Mouse (Mus musculus) stomach, embryonic 14.5 days (tissue): ENCODE results near the gene Olfr1377. TPM values are rescaled to one million over a fixed set of nuclear protein-coding genes. Genes with fewer than 3 reads are reported as not detected.
"Not testable (repeated sequence)": the region's sequence is repeated elsewhere in the genome, so short reads cannot be mapped to it uniquely, and the experiment has no call there.

Source experiments
- ATAC-seq: fragments of 200-750 bp; cut with Nextera tagmentation; 2 replicates; pipeline ENCODE4 v1.8.0; 2017; ENCODE audit warnings: low read depth, moderate TSS enrichment; ENCODE audit not compliant: insufficient number of reproducible peaks, insufficient read depth, low FRiP score
- H3K27ac ChIP-seq: fragments of 300-500 bp; sonication (generic); 2 replicates; pipeline ENCODE4 v1.5.1; 2014; ENCODE audit warnings: mild to moderate bottlenecking, low read length, moderate library complexity, mixed read lengths
- H3K27me3 ChIP-seq: fragments of 300-500 bp; sonication (generic); 2 replicates; pipeline ENCODE4 v1.6.1; 2014; ENCODE audit warnings: low read length, control low read depth, mixed read lengths; ENCODE audit not compliant: control insufficient read depth, insufficient read depth
- H3K36me3 ChIP-seq: fragments of 300-500 bp; sonication (generic); 2 replicates; pipeline ENCODE4 v1.6.1; 2014; ENCODE audit warnings: mild to moderate bottlenecking, control low read depth, low read length, moderate library complexity, mixed read lengths; ENCODE audit not compliant: control insufficient read depth, insufficient read depth
- H3K4me1 ChIP-seq: fragments of 300-500 bp; sonication (generic); 2 replicates; pipeline ENCODE4 v1.6.1; 2014; ENCODE audit warnings: low read length, control low read depth, mixed read lengths; ENCODE audit not compliant: control insufficient read depth, insufficient read depth
- H3K4me2 ChIP-seq: fragments of 300-500 bp; sonication (generic); replicated peaks from 2 replicates; pipeline ENCODE4 v1.6.1; 2014; ENCODE audit warnings: low read depth, low read length, control low read depth
- H3K4me3 ChIP-seq: fragments of 300-500 bp; sonication (generic); 2 replicates; pipeline ENCODE4 v1.5.1; 2014; ENCODE audit warnings: low read depth, low read length, control low read depth
- H3K9ac ChIP-seq: fragments of 300-500 bp; sonication (generic); replicated peaks from 2 replicates; pipeline ENCODE4 v1.6.1; 2014; ENCODE audit warnings: low read depth, mild to moderate bottlenecking, control low read depth, low read length, moderate library complexity, mixed read lengths
- H3K9me3 ChIP-seq: fragments of 300-500 bp; sonication (generic); 2 replicates; pipeline ENCODE4 v1.6.1; 2016; ENCODE audit warnings: low read depth, low read length, control low read depth; ENCODE audit not compliant: control insufficient read depth
- WGBS: fragments of 180-500 bp; shearing (Covaris S2); extraction: QIAGEN DNeasy Blood & Tissue Kit; methylation state at CpG from one replicate; pipeline ENCODE4 v1.1.7; 2014; 5-methylcytosine and 5-hydroxymethylcytosine counted together
- polyA plus RNA-seq: library from polyadenylated mRNA; unstranded; fragments of >200 nt; fragmentation: Nextera tagmentation; extraction: Ambion mirVana; gene quantifications from 2 replicates; pipeline ENCODE4 v1.2.1, GENCODE M21; 2014

Gene Olfr1377
- polyA plus RNA-seq, 1 experiment from 2014 or later: not detected

DNA sequence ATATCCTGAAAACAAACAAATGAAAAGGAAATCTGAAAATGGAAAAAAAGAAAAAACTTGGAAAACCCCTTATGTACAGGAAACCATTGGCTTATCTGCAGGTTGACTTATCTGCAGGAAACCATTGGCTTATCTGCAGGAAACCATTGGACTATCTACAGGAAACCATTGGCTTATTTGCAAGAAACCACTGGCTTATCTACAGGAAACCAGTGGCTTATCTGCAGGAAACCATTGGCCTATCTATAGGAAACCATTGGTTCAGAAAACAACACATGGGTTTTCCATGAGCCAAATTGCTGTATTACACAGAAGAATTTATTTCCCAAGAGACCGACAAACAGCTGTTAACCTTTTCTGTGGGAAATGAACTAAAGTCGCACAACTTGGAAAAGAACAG lies 16.9 kb upstream of the Olfr1377 start:
- no peaks in the 10 kb centered on the region for H3K27me3 ChIP-seq
- ATAC-seq: no peak
- H3K36me3 ChIP-seq: no peaks in the 10 kb centered on the region
- no peak overlapping the region for H3K9ac ChIP-seq
- 81% methylated on average over 2 of the region's 2 CpGs for WGBS
- no peak overlapping the region for H3K4me3 ChIP-seq
- no peaks in the 10 kb centered on the region for H3K4me1 ChIP-seq
- no peaks in the 10 kb centered on the region for H3K9me3 ChIP-seq
- H3K27ac ChIP-seq: no peak overlapping the region
- H3K4me2 ChIP-seq: no peak overlapping the region

DNA sequence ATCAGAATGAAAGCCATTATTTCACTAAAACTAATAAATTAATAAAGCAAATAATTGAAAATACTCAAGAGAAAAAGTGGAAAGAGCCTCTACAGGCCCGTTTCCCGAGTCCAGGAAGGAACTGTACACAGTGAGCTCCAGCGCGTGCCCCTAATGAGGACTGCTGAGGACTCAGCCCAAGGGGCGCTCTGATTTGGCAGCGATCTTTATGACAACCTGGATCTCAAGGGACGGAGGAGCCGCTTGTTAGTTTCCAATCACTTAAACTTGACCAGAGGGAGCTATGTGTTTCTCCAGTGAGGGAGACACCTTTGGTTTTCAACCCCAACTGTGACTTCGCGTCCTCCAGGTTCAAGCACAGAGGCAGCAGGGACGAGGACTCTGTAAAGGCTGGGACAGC lies 15.5 kb upstream of the Olfr1377 start, which contains the start of gene Olfr1378:
Gene Olfr1378 (plus strand): TSS at position 301 of the 400 bp plus-strand sequence.
- no peaks in the 10 kb centered on the region for H3K9me3 ChIP-seq
- no peak for ATAC-seq
- no peak within 1 kb of the TSS for H3K9ac ChIP-seq
- H3K27me3 ChIP-seq: no peaks in the 10 kb centered on the region
- H3K36me3 ChIP-seq: no peaks in the 10 kb centered on the region
- H3K4me2 ChIP-seq: no peak within 1 kb of the TSS
- no peak within 1 kb of the TSS for H3K4me3 ChIP-seq
- no peak within 1 kb of the TSS for H3K27ac ChIP-seq
- WGBS: 82% methylated on average over 11 of the region's 11 CpGs
- H3K4me1 ChIP-seq: no peaks in the 10 kb centered on the region

DNA sequence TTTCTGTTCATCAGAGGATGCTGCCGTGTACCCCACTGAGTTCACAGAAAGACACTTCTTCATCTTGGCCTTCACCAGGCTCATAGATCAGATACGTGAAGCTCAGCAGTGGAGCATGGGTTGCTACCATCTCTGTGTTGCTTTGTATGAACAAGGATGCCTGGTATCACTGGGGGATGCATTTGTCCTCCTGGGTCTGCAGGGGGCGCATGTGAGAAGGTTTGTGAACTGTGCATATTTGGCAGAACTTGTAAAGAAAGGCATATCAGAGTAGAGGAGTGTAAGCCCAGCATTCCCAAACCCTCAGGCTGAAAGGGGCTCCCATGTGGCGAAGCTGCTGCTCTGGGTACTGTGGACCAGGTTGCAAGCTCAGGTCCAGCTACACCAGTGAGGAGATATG lies 4.6 kb upstream of the Olfr1377 start:
- WGBS: 66% methylated on average over 4 of the region's 4 CpGs
- H3K36me3 ChIP-seq: no peaks in the 10 kb centered on the region
- no peak overlapping the region for H3K9ac ChIP-seq
- ATAC-seq: no peak
- H3K4me2 ChIP-seq: no peak overlapping the region
- H3K4me3 ChIP-seq: no peak overlapping the region
- H3K27ac ChIP-seq: no peak overlapping the region
- H3K9me3 ChIP-seq: no peaks in the 10 kb centered on the region
- no peaks in the 10 kb centered on the region for H3K27me3 ChIP-seq
- H3K4me1 ChIP-seq: no peaks in the 10 kb centered on the region

DNA sequence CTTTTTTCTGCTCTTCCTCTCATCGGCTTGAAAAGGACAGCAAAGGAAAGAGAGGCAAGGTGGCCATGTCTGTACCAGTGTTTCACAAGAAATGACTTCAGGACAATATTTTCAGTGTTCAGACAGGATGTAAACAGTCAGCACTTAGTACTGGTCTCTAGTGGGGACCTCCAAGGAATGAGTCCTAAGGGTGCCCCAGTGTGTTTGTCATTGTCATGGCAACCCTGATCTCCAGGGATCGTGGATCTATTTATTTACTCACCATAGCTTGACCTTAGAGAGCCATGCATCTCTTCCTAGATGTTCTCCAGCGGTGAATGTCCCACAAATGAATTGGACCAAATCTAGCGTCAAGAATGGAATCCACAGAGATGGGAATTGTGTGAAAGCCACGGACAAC lies 21.5 kb downstream of the Olfr1377 start, which contains the start of gene Olfr51:
Gene Olfr51 (plus strand): TSS at position 301 of the 400 bp plus-strand sequence.
- Histone ChIP-seq H3K4me1 (no peaks in the 10 kb centered on the region), H3K9ac (no peak within 1 kb of the TSS), H3K9me3 (no peaks in the 10 kb centered on the region), H3K36me3 (no peaks in the 10 kb centered on the region), H3K27ac (no peak within 1 kb of the TSS), H3K4me2 (no peak within 1 kb of the TSS), H3K27me3 (no peaks in the 10 kb centered on the region), H3K4me3 (no peak within 1 kb of the TSS)
- ATAC-seq: no peak
- 68% methylated on average over 5 of the region's 5 CpGs for WGBS

DNA sequence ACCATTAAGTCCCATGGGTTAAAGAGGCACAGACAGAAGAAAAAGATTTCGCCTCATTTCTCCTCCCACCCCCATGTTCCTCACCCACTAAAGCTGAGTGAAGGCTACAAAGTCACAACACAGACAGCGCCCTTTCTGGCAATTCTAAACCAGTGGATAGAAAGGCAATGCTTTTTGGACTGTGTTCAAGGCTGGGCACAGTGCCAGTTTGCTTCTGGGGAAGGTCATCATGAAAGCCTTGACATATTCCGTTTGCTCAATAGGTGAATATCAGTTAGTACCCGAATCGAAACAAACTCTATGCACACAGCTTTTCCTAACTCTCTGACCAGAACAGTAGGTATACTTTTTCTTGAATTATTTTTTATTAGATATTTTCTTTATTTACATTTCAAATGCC lies 30.1 kb downstream of the Olfr1377 start:
- Histone ChIP-seq H3K4me3 (no peak overlapping the region), H3K4me2 (no peak overlapping the region), H3K9me3 (no peaks in the 10 kb centered on the region), H3K27me3 (no peaks in the 10 kb centered on the region), H3K9ac (no peak overlapping the region), H3K4me1 (no peaks in the 10 kb centered on the region), H3K36me3 (no peaks in the 10 kb centered on the region), H3K27ac (no peak overlapping the region)
- ATAC-seq: no peak
- 53% methylated on average over 5 of the region's 5 CpGs for WGBS

DNA sequence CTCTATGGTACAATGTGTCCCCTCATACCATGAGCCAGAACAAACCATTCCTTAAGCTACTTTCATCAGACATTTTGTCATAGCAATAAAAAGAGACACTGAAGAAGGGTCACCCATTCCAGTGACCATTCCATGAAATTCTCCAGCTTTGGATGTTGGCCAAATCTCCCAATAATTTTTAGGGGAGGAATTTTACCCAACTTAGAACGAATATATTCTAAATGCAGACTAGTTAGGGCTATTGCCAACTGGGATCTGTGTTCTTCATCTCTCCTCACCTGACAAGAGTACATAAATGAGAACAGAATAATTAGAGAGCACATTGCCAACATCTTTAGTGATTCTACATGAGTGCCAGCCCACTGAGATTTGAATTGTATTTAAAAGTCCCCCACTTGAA lies 32.2 kb downstream of the Olfr1377 start, which contains the start of gene Olfr54:
Gene Olfr54 (plus strand): TSS at position 301 of the 400 bp plus-strand sequence.
- 56% methylated on average over 1 of the region's 1 CpGs for WGBS
- ATAC-seq: no peak
- no peak within 1 kb of the TSS for H3K9ac ChIP-seq
- H3K4me3 ChIP-seq: no peak within 1 kb of the TSS
- H3K9me3 ChIP-seq: no peaks in the 10 kb centered on the region
- no peaks in the 10 kb centered on the region for H3K4me1 ChIP-seq
- no peak within 1 kb of the TSS for H3K4me2 ChIP-seq
- H3K27ac ChIP-seq: no peak within 1 kb of the TSS
- H3K36me3 ChIP-seq: no peaks in the 10 kb centered on the region
- H3K27me3 ChIP-seq: no peaks in the 10 kb centered on the region

DNA sequence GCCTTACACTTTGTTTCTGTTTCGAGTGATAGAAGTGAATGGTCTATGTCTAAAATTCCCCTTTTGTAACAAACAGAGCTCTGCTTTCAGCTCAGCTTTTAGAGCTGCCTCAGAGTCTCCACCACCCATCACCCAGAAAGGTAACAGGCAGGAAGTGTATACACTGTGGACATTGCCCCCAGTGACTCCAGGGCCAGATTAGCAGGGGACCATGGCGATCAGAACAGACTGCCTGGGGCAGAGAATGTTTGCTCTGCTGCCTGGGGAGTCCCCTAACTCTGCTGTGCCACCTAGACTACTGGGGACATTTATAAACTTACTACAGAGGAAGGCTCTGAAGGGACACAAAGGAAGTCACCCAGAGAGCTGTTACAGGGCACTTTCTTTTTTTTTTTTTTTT lies 34.6 kb downstream of the Olfr1377 start:
- no peaks in the 10 kb centered on the region for H3K4me1 ChIP-seq
- WGBS: 46% methylated on average over 2 of the region's 2 CpGs
- no peaks in the 10 kb centered on the region for H3K27me3 ChIP-seq
- no peaks in the 10 kb centered on the region for H3K36me3 ChIP-seq
- H3K4me2 ChIP-seq: no peak overlapping the region
- no peak overlapping the region for H3K9ac ChIP-seq
- H3K27ac ChIP-seq: no peak overlapping the region
- ATAC-seq: no peak
- no peak overlapping the region for H3K4me3 ChIP-seq
- H3K9me3 ChIP-seq: no peaks in the 10 kb centered on the region

DNA sequence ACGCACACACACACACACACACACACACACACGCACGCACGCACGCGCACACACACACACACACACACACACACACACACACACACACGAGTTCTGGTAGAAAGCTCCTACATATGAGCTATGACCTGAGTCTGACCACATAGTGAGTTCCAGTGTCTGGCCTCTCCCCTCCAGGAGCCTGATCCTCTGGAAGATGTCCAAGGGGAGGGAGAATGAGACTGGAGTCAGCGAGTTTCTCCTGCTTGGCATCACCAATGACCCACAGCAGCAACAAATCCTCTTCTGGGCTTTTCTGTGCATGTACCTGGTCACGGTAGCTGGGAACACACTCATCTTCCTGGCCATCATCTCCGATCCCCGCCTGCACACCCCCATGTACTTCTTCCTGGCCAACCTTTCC lies 45.0 kb downstream of the Olfr1377 start:
- not testable (repeated sequence) for ATAC-seq, H3K4me2 ChIP-seq, H3K4me3 ChIP-seq, H3K27me3 ChIP-seq, H3K9me3 ChIP-seq, H3K27ac ChIP-seq, H3K36me3 ChIP-seq, H3K9ac ChIP-seq, H3K4me1 ChIP-seq
- WGBS: 87% methylated on average over 10 of the region's 11 CpGs

DNA sequence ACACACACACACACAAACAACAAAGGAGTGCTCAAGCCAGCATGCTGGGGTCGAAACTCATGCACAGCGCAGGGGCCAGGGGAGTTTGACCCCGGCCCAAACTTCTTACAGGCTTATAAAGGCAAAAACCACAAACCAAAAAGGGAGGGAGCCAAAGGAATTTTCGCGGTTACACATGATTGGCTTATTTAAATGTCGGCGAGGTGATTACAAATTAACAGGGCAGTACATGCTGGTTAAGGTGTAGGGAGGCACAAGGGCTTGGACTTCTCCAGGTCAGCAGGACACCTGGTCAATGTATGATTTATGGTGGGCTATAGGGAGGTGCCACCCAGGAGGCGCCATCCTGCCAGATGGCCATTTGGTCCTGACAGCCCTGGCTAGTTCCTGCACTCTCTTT lies 47.6 kb downstream of the Olfr1377 start:
- not testable (repeated sequence) for H3K4me3 ChIP-seq, H3K27me3 ChIP-seq, H3K9ac ChIP-seq, H3K36me3 ChIP-seq, H3K27ac ChIP-seq, H3K9me3 ChIP-seq, H3K4me1 ChIP-seq, H3K4me2 ChIP-seq, ATAC-seq
- 72% methylated on average over 8 of the region's 8 CpGs for WGBS
